Mouse (Mus musculus) ES-E14 (cell line): ENCODE measurements at regions not wholly inside any gene's neighbourhood (a gene's known extent, or its start where the extent isn't known, plus 50 kb on each side); places are given as distances from the start of the nearest gene placed in this dataset.

Experiments
- CHD2 ChIP-seq: IDR thresholded peaks from 2 replicates; pipeline ENCODE4 v1.6.1; 2014; ENCODE audit warnings: mild to moderate bottlenecking, low read depth, low read length, inconsistent platforms
- ZNF384 ChIP-seq: IDR thresholded peaks from 2 replicates; pipeline ENCODE4 v1.6.1; 2012; ENCODE audit warnings: low read depth, low read length, inconsistent platforms

DNA sequence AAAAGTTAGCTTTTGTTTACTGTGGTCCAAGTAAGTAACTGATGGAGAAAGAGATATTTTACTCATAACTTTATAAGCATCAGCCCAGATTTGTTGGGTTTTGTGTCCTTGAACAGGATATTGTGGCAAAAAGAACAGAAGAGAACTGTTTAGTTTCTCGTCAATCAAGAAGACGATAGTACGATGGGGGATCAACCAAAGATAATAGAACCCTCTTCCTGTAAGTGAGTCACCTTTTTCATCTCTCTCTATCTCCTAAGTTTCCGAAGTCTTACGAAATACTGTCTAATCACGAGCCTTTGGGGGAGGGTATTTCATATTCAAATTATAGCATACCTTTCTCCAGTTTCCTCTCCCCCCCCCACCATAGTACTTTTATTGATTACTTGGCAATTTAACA, 1045.0 kb upstream of the Lrrc6 start:
- TF ChIP-seq ZNF384 (no peak), CHD2 (no peak)
